Mouse (Mus musculus) adrenal gland, adult 2 months (tissue): ENCODE measurements around the gene Ttc34. TPM values are rescaled to one million over a fixed set of nuclear protein-coding genes. Genes with fewer than 3 reads are reported as not detected.
A peak's percentile ranks its signal among the peaks of the same experiment; 100 is the strongest.

Experiments used
- DNase-seq: peaks from one replicate; pipeline ENCODE4 v3.0.0; 2021
- long read RNA-seq: library from polyadenylated mRNA; stranded (forward); transcript quantifications from one replicate; pipeline ENCODE4 v2.0.0, GENCODE M21; 2021
- polyA plus RNA-seq: library from polyadenylated mRNA; depleted of rRNA; stranded (reverse); fragments of >200 nt; gene quantifications from 2 replicates; pipeline ENCODE4 v1.2.3, GENCODE M21; 2012; rRNA removed
- total RNA-seq, 2 experiments: library from RNA; stranded (reverse); gene quantifications; 2 replicates each; pipeline ENCODE4 v1.2.3; 2021

Gene Ttc34
- total RNA-seq (under 1 TPM in 1 of 2 experiments, not detected in 1; 0.21 TPM), polyA plus RNA-seq (0.29 and 0.48 TPM in 2 replicates)
- long read RNA-seq, result 0 reads

- peak; percentile 70 for DNase-seq
Measured at GRCm38 (mm10) chr4:154837170-154837569, at the start of gene Ttc34. Gene Ttc34 (plus strand): TSS chr4:154837459.

GRCm38 (mm10) chr4:154787960-154788702 lies 49.1 kb upstream of the Ttc34 start:
- no peak for DNase-seq

GRCm38 (mm10) chr4:154791894-154792293 lies 45.4 kb upstream of the Ttc34 start:
- no peak for DNase-seq

GRCm38 (mm10) chr4:154793499-154793898 lies 43.8 kb upstream of the Ttc34 start:
- DNase-seq, result no peak

GRCm38 (mm10) chr4:154797834-154798233 lies 39.4 kb upstream of the Ttc34 start:
- DNase-seq, result peak; percentile 39

- DNase-seq, result no peak
Measured at GRCm38 (mm10) chr4:154800543-154800942, 36.7 kb upstream of the Ttc34 start.

- no peak for DNase-seq
Measured at GRCm38 (mm10) chr4:154802210-154802609, 35.0 kb upstream of the Ttc34 start.

GRCm38 (mm10) chr4:154825662-154826061 lies 11.6 kb upstream of the Ttc34 start:
- peak; percentile 14 for DNase-seq

GRCm38 (mm10) chr4:154826224-154826623 lies 11.0 kb upstream of the Ttc34 start:
- no peak for DNase-seq

- DNase-seq, result no peak
Measured at GRCm38 (mm10) chr4:154827181-154827580, 10.1 kb upstream of the Ttc34 start.

GRCm38 (mm10) chr4:154827861-154828610 lies 9.2 kb upstream of the Ttc34 start:
- no peak for DNase-seq

GRCm38 (mm10) chr4:154831915-154832573 lies 5.2 kb upstream of the Ttc34 start:
- no peak for DNase-seq

- no peak for DNase-seq
Measured at GRCm38 (mm10) chr4:154836183-154836915, 910 bp upstream of the Ttc34 start.

- no peak for DNase-seq
Measured at GRCm38 (mm10) chr4:154838741-154839140, 1.5 kb downstream of the Ttc34 start.

GRCm38 (mm10) chr4:154839406-154839805 lies 2.1 kb downstream of the Ttc34 start:
- DNase-seq, result peak; percentile 48

GRCm38 (mm10) chr4:154852696-154853095 lies 15.4 kb downstream of the Ttc34 start:
- DNase-seq, result no peak

- DNase-seq, result no peak
Measured at GRCm38 (mm10) chr4:154853881-154854280, 16.6 kb downstream of the Ttc34 start.

- no peak for DNase-seq
Measured at GRCm38 (mm10) chr4:154854676-154855345, 17.6 kb downstream of the Ttc34 start.

- peak; percentile 89 for DNase-seq
Measured at GRCm38 (mm10) chr4:154855721-154856479, 18.6 kb downstream of the Ttc34 start.

GRCm38 (mm10) chr4:154856480-154856837 lies 19.2 kb downstream of the Ttc34 start:
- no peak for DNase-seq

GRCm38 (mm10) chr4:154856882-154857281 lies 19.6 kb downstream of the Ttc34 start:
- no peak for DNase-seq
